Mouse (Mus musculus): Measurements from ENCODE around the gene Trim14. TPM values are rescaled to one million over a fixed set of nuclear protein-coding genes. Genes with fewer than 3 reads are reported as not detected.

Gene Trim14
- polyA plus RNA-seq, 1 experiment from 2014 or later: 5.2 TPM

DNA sequence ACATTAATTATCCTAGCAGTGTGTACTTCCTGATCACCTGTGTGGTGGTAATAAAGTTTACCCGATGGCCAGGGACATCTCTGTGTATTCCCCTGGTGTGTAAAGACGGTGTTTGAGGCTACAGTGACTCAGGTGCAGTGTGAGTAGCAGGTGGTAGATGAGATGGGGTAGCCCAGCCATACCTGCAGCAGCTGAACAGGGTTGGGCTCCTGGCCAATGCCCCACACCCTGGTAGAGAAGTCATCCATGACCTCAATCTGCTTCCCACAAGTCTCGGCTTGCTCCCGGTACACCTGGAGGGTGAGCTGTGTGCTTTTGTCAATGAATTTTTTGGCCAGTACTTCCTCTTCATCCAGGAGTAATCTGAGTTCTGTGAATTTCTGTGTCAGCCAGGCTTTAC, 12.6 kb downstream of the Trim14 start:
- Histone ChIP-seq H3K9me3 (ENCODE audit: low read length) (no peaks in the 10 kb centered on the region), H3K27me3 (replicated peaks; ENCODE audit: insufficient read depth, low read length) (no peaks in the 10 kb centered on the region), H3K4me1 (ENCODE audit: insufficient read depth, low read depth, low read length) (peaks cover 4% of the 10 kb centered on the region; the same call in 1 of the 2 replicates), H3K4me3 (ENCODE audit: low read depth, low read length) (no peak overlapping the region), H3K4me2 (replicated peaks; ENCODE audit: low read depth, low read length) (no peak overlapping the region), H3K27ac (ENCODE audit: low read length) (no peak overlapping the region), H3K9ac (replicated peaks; ENCODE audit: low read depth) (no peak overlapping the region), H3K36me3 (ENCODE audit: insufficient read depth, low read length) (no peaks in the 10 kb centered on the region)
- ATAC-seq: no peak
- WGBS: 56% methylated on average over 4 of the region's 4 CpGs
- DNase-seq (ENCODE audit: low spot score): no peak
- TF ChIP-seq CTCF (IDR thresholded peaks at IDR 0.05) (no peak), EP300 (IDR thresholded peaks at IDR 0.05) (no peak)

GRCm38 (mm10) chr4:46521457-46521856, 14.5 kb downstream of the Trim14 start:
- DNase-seq (ENCODE audit: low spot score): peak; percentile 37
- Histone ChIP-seq H3K27me3 (replicated peaks; ENCODE audit: insufficient read depth, low read length) (no peaks in the 10 kb centered on the region), H3K4me2 (replicated peaks; ENCODE audit: low read depth, low read length) (no peak overlapping the region), H3K4me3 (ENCODE audit: low read depth, low read length) (no peak overlapping the region), H3K36me3 (ENCODE audit: insufficient read depth, low read length) (no peaks in the 10 kb centered on the region), H3K4me1 (ENCODE audit: insufficient read depth, low read depth, low read length) (no peaks in the 10 kb centered on the region), H3K9ac (replicated peaks; ENCODE audit: low read depth) (no peak overlapping the region), H3K9me3 (ENCODE audit: low read length) (no peaks in the 10 kb centered on the region), H3K27ac (ENCODE audit: low read length) (no peak overlapping the region)
- no peak for TF ChIP-seq EP300 (IDR thresholded peaks at IDR 0.05)
- TF ChIP-seq CTCF (IDR thresholded peaks at IDR 0.05): no peak
- 45% methylated on average over 10 of the region's 10 CpGs for WGBS
- peak; percentile 40 for ATAC-seq

GRCm38 (mm10) chr4:46520491-46520890, 15.4 kb downstream of the Trim14 start:
- 76% methylated on average over 2 of the region's 2 CpGs for WGBS
- Histone ChIP-seq H3K27ac (ENCODE audit: low read length) (no peak overlapping the region), H3K4me2 (replicated peaks; ENCODE audit: low read depth, low read length) (no peak overlapping the region), H3K4me1 (ENCODE audit: insufficient read depth, low read depth, low read length) (no peaks in the 10 kb centered on the region), H3K4me3 (ENCODE audit: low read depth, low read length) (no peak overlapping the region), H3K27me3 (replicated peaks; ENCODE audit: insufficient read depth, low read length) (no peaks in the 10 kb centered on the region), H3K36me3 (ENCODE audit: insufficient read depth, low read length) (no peaks in the 10 kb centered on the region), H3K9me3 (ENCODE audit: low read length) (no peaks in the 10 kb centered on the region), H3K9ac (replicated peaks; ENCODE audit: low read depth) (no peak overlapping the region)
- TF ChIP-seq EP300 (IDR thresholded peaks at IDR 0.05) (no peak), CTCF (IDR thresholded peaks at IDR 0.05) (no peak)
- ATAC-seq: no peak
- no peak for DNase-seq (ENCODE audit: low spot score)

GRCm38 (mm10) chr4:46507736-46508460, 28.0 kb downstream of the Trim14 start:
- H3K4me3 ChIP-seq (ENCODE audit: low read depth, low read length): peak overlapping the region; percentile 55
- no peak overlapping the region for H3K9ac ChIP-seq (replicated peaks; ENCODE audit: low read depth)
- H3K27ac ChIP-seq (ENCODE audit: low read length): peak overlapping the region; percentile 51; the same call in 1 of the 2 replicates
- DNase-seq (ENCODE audit: low spot score): peak; percentile 90
- peak; percentile 56 for ATAC-seq
- no peaks in the 10 kb centered on the region for H3K27me3 ChIP-seq (replicated peaks; ENCODE audit: insufficient read depth, low read length)
- peak; percentile 92 for TF ChIP-seq CTCF (IDR thresholded peaks at IDR 0.05)
- TF ChIP-seq EP300 (IDR thresholded peaks at IDR 0.05): peak; percentile 32; the same call in 1 of the 2 replicates
- no peaks in the 10 kb centered on the region; the same call in 1 of the 2 replicates for H3K4me1 ChIP-seq (ENCODE audit: insufficient read depth, low read depth, low read length)
- H3K9me3 ChIP-seq (ENCODE audit: low read length): no peaks in the 10 kb centered on the region
- peak overlapping the region; percentile 96 for H3K4me2 ChIP-seq (replicated peaks; ENCODE audit: low read depth, low read length)
- peaks cover 5% of the 10 kb centered on the region; the same call in 1 of the 2 replicates for H3K36me3 ChIP-seq (ENCODE audit: insufficient read depth, low read length)
- WGBS: 9% methylated on average over 16 of the region's 16 CpGs

- H3K4me3 ChIP-seq (ENCODE audit: low read depth, low read length): peak overlapping the region; percentile 55
- H3K9ac ChIP-seq (replicated peaks; ENCODE audit: low read depth): peak overlapping the region; percentile 36; the same call in 1 of the 2 replicates
- ATAC-seq (peak; percentile 99), DNase-seq (ENCODE audit: low spot score) (peak; percentile 98)
- no peak for TF ChIP-seq CTCF (IDR thresholded peaks at IDR 0.05)
- TF ChIP-seq EP300 (IDR thresholded peaks at IDR 0.05): no peak
- H3K4me1 ChIP-seq (ENCODE audit: insufficient read depth, low read depth, low read length): no peaks in the 10 kb centered on the region; the same call in 1 of the 2 replicates
- H3K4me2 ChIP-seq (replicated peaks; ENCODE audit: low read depth, low read length): peak overlapping the region; percentile 96
- under 1% methylated on average over 82 of the region's 94 CpGs for WGBS
- H3K27ac ChIP-seq (ENCODE audit: low read length): no peak overlapping the region
- H3K27me3 ChIP-seq (replicated peaks; ENCODE audit: insufficient read depth, low read length): no peaks in the 10 kb centered on the region
- H3K9me3 ChIP-seq (ENCODE audit: low read length): no peaks in the 10 kb centered on the region
- H3K36me3 ChIP-seq (ENCODE audit: insufficient read depth, low read length): peaks cover 5% of the 10 kb centered on the region; the same call in 1 of the 2 replicates
Observed at GRCm38 (mm10) chr4:46506801-46507610, 28.9 kb downstream of the Trim14 start.

DNA sequence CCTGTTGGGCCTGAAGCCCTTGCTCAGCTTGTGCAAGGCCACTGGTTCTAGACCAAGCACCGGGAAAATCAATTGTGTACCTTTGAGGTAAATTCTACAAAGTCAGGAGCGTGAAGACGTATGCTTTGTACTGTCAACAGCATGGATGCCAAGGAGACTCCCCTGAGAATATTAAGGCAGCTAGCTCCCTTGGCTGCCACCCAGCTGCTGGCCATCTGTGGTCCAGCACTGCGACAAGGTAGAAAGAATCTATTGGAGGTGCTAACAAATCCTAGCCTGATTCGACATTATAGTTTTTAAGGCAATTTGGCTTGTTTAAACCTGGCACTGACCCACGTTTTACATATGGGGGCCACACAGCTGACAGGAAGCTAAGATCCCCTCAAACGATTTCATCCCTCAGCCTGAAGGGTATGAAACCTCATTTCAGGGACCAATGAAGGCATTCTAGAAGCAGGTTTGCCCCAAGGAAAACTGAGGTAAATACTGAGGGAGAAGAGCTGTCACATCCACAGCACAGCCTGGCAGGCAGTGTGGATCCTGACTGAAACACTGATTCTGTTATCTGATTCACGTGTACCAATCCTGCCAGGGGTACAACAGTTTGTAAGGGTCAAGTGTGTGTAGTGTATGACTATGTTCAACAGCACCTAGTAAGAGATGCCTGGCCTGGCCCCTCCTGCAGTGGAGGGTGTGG, 30.4 kb downstream of the Trim14 start:
- no peak overlapping the region for H3K4me2 ChIP-seq (replicated peaks; ENCODE audit: low read depth, low read length)
- no peak overlapping the region for H3K4me3 ChIP-seq (ENCODE audit: low read depth, low read length)
- ATAC-seq (no peak), DNase-seq (ENCODE audit: low spot score) (no peak)
- H3K9ac ChIP-seq (replicated peaks; ENCODE audit: low read depth): no peak overlapping the region
- 65% methylated on average over 8 of the region's 8 CpGs for WGBS
- TF ChIP-seq CTCF (IDR thresholded peaks at IDR 0.05) (no peak), EP300 (IDR thresholded peaks at IDR 0.05) (no peak)
- no peaks in the 10 kb centered on the region for H3K9me3 ChIP-seq (ENCODE audit: low read length)
- H3K4me1 ChIP-seq (ENCODE audit: insufficient read depth, low read depth, low read length): no peaks in the 10 kb centered on the region; the same call in 1 of the 2 replicates
- no peak overlapping the region for H3K27ac ChIP-seq (ENCODE audit: low read length)
- no peaks in the 10 kb centered on the region for H3K27me3 ChIP-seq (replicated peaks; ENCODE audit: insufficient read depth, low read length)
- peaks cover 8% of the 10 kb centered on the region for H3K36me3 ChIP-seq (ENCODE audit: insufficient read depth, low read length)
